Mouse (Mus musculus) E14TG2a.4 (cell line): ENCODE results near the gene Sh3d19.

Experiments
- CTCF ChIP-seq: conservative IDR thresholded peaks from 2 replicates; pipeline ENCODE4 v1.5.1; 2014; ENCODE audit warnings: low read length
- NANOG ChIP-seq: IDR thresholded peaks from 2 replicates; pipeline ENCODE4 v1.6.1; 2014; ENCODE audit warnings: borderline replicate concordance, low read length, mixed read lengths
- POU5F1 ChIP-seq: IDR thresholded peaks from 2 replicates; pipeline ENCODE4 v1.6.1; 2014; ENCODE audit warnings: low read length, borderline replicate concordance

GRCm38 (mm10) chr3:86038648-86039047 lies 67.7 kb downstream of the Sh3d19 start:
- no peak for TF ChIP-seq CTCF
- no peak for TF ChIP-seq NANOG
- TF ChIP-seq POU5F1 = no peak
